Mouse (Mus musculus): ENCODE results near the gene Gm6040.

Gene Gm6040

DNA sequence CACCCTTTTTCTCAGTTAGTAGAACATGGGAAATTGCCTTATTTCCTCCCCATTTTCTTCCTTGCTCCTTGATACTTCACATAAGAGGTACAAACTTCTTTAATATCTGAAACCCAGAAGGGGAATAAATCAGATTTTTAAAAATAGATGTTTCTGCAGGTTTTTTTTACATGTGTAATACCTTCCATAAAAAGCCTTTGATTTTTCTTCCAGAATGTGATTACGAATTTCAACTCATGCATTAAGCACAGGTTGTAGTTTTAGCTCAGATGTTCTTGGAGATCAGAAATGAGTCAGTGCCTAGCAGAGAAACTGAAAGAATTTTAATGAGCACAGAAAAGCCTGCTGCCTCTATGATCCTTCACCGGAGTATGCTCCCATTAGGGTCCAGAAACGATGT lies at the start of gene Gm6040:
Gene Gm6040, minus strand, starts transcription at position 101 of the 400 bp plus-strand sequence.
- DNase-seq (ENCODE audit: low spot score) = no peak

DNA sequence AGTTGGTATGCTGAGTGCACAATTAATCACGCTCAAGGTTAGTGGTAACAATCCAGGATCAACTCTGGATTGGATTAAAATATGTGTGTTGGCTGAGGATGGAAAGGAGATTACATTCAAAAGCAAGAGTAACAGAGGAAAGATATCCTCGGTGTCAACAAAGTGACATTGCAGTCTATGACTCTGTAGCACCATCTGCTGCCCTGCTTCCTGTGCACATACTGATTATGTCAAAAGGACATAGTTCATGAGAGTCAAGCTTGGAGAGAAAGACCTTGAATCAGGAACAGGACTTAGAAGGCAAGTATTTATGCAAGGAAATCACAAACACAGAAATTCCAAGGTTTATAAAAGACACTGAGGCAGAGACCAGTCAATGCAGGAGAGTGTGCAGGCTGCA lies 42.7 kb upstream of the Gm6040 start:
- DNase-seq (ENCODE audit: low spot score) = no peak

DNA sequence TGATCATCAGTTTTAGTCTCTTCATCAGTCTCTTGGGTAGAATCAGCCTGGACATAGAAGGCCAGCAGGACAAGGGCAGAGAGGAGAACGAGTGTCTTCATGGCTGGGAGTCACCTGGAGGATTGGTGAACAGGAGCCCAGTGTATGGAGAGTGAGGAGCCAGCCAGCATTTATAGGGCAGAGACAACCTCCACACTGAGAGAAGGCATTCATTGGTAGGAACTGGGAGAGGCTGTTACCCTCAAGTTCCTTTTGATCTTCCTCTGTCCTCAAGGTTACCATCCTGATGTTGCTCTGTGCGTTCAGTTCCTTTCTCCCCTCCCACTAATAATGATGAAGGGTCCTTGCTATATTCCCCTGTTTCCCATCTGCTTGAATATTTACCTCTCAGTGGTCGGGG lies 22.7 kb upstream of the Gm6040 start, which contains the start of gene AY761185:
Gene AY761185, minus strand, starts transcription at position 101 of the 400 bp plus-strand sequence.
- DNase-seq (ENCODE audit: low spot score) = no peak

DNA sequence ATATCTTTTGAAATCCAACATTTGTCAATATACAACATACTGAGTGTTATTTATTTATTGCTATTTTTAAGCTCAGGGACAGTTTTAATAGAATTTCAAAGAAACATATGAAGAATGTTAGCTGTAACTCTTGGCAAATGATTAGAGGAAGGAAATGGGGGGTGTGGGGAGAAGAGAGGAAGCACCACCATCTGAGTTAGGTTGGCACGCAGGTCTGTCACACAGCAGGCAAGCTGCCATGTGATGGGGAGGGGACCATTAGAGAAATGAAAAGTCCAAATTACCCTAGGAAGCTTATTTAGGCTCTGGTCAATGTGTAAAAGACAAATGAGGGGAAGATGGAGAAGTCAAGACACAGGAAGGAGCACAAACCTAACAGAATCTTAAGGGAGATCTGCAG lies 9.6 kb downstream of the Gm6040 start:
- no peak for DNase-seq (ENCODE audit: low spot score)

DNA sequence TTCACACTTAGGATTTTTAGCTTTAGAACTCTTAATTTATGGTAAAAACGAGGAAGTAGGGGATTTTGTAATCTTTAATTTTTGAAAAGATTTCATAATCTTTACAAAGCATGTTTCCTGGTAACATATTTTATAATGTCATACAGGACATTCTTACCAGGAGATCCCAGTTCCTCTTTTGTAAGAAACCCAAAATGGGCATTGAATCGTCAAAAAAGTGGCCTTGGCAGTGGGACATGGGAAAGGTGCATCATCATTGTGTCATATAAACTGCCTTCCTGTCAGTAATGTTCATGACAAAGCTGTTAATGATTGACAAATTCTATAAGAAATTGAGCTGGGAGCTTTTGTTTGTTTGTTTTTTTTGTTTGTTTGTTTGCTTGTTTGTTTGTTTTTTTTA lies 13.6 kb downstream of the Gm6040 start:
- no peak for DNase-seq (ENCODE audit: low spot score)

DNA sequence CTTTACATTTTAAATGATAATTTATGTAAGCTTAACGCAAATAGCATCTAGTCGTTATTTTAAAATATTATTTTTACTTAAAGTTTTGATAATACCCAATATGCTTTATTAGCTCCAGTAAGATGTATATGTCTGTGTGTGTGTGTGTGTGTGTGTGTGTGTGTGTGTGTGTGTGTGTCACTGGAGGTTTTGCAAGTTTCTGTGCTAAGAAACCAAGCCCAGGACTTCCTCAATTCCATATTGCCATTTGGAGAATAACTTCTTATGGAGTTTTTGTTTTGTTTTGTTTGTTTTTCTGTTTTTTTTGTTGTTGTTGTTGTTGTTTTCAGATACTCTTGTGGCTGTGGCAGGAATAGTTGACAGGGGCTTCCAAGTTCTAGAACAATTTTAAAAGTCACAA lies 14.8 kb downstream of the Gm6040 start:
- DNase-seq (ENCODE audit: low spot score) = no peak

DNA sequence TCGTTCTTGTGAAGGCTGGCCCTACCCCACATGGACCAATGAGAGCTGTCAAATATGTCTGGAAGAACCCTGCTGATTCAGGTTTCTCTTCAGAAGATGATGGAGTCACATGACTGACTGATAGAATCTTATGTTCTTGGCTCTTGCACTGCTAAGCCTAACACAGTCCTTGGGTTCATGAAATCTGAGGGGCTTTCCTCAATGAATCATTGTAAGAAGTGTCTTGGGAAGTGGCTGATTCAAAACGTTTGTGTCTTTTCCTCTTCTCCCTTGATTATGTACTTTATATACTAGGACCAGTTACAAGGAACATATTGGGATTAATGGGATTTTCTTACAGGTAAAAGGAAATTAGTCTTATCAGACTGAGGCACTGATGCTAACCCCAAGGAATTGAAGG lies 19.3 kb downstream of the Gm6040 start, which contains the start of gene Gm15056:
Gene Gm15056, minus strand, starts transcription at position 101 of the 400 bp plus-strand sequence.
- DNase-seq (ENCODE audit: low spot score) = no peak

DNA sequence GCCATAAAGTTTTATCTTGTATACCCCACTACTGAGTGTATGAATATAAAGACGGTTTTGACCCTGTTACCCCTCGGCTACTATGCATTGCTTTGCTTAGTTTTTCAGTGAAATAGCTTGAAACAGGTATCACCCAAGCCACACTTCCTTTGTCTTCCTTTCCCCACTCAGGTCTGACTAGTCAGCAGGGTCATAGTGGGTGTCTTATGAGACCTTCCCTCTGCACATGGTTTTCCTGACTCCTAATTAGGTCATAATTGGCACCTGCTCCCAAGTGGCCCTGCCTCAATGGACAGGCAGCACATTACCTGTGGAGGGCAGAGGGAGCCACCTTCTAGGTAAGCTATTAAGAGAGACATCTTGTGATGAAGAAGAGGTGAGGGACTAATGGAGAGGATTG lies 29.5 kb downstream of the Gm6040 start, which contains the start of gene Defb33:
Gene Defb33, plus strand, starts transcription at position 301 of the 400 bp plus-strand sequence.
- no peak for DNase-seq (ENCODE audit: low spot score)

DNA sequence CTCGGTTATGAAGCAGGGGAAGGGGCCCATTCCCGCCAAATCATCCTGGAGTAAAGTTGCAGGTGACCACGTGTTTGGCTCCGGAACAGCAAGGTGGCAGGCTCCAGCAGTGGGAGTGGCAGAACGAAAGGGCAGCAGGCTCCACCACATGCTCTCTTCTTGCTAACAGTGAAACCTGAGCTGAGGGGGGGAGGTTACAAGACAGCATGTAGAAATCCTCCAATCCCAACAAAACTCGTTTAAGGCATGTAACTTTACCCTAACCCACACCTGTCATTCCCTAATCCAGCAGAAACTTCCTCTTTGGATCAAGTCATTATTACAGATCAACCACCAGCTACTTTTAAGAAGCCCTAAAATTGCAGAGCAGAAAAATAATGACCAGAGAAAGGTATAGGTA lies 47.3 kb downstream of the Gm6040 start:
- no peak for DNase-seq (ENCODE audit: low spot score)
